ENCODE assay signal across 12 mouse cellular contexts in the genomic region with DNA sequence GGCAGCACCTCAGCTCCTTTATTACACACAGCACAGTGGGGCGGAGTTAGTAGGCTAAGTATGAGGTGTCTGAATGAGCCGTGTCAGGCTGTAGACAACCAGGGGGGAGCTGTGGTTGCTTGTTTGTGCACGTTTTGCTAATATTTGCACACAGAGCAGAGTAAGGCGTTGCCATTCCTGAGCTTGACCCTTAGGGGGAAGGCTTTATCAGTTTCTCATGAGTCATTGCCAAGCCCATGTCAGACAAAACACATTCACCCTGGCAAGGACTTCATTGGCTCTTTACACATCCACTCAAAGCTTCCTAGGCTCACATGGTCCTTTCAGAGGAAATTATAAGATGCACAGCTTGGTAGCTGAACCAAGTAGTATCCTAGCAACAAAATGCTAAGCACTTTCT. TPM values are rescaled to one million over a fixed set of nuclear protein-coding genes. Genes with fewer than 3 reads are reported as not detected.
DNase-seq lines count a peak whose midpoint lies in the region; TF ChIP-seq lines count a peak whose summit lies in the region.
"Had no signal": no experiment of that assay in that cellular context is flagged by ENCODE, and none has a peak within 500 bp of the region (broad histone marks: within the 10 kb centered on the region; RNA-seq: fewer than 3 reads in every experiment).

No protein-coding gene starts in this region.

- 23% methylated on average over 4 of the region's 4 CpGs for WGBS in heart, adult 2 months

- H3K4me3 ChIP-seq in heart, adult 2 months = no peak overlapping the region

- no peak for TF ChIP-seq POLR2A in heart, adult 2 months (IDR thresholded peaks at IDR 0.05; ENCODE audit: insufficient read depth, low read depth, low read length)

- no peaks in the 10 kb centered on the region for H3K27me3 ChIP-seq in heart, adult 2 months (ENCODE audit: control insufficient read depth, insufficient read depth, low read length)

- no peaks in the 10 kb centered on the region for H3K36me3 ChIP-seq in heart, adult 2 months (ENCODE audit: control insufficient read depth, insufficient read depth, low read length)

- DNase-seq in heart, adult 2 months = no peak
- no peak for DNase-seq in heart, postnatal 14 days
- DNase-seq in A20 (ENCODE audit: low read depth, low spot score) = peak; percentile 37
- peak; percentile 23 for DNase-seq in embryo, embryonic 10.5 days (ENCODE audit: low spot score)
- DNase-seq in lung, postnatal 36 days = peak; percentile 37
- DNase-seq in right cerebral cortex, postnatal 14 days = no peak
- DNase-seq in yolk sac, embryonic 10.5 days (ENCODE audit: low spot score) = no peak
- no peak for DNase-seq in layer of hippocampus, adult 9-10 months (ENCODE audit: low spot score)
- DNase-seq: cerebellum, adult 8-10 months; left cerebral cortex, postnatal 4 days; thymus, postnatal 25 days had no signal

- no peak for TF ChIP-seq EP300 in heart, adult 2 months (IDR thresholded peaks at IDR 0.05; ENCODE audit: insufficient read depth, low read depth, low read length)

- TF ChIP-seq CTCF in heart, adult 2 months (IDR thresholded peaks at IDR 0.05) = peak; percentile 10; the same call in 1 of the 2 replicates

- no peaks in the 10 kb centered on the region for H3K79me2 ChIP-seq in heart, adult 2 months (replicated peaks; ENCODE audit: control insufficient read depth, insufficient read depth, low read length)

- intact Hi-C loops in heart, adult 2 months (cut with DNase I) = loop anchor here (5.0 kb wide), 1 partner anchor 881 kb away; no protein-coding TSS in a partner anchor
- intact Hi-C loops in heart, postnatal 14 days (cut with DNase I) = loop anchor here (5.0 to 10.0 kb wide), 2 partner anchors 886 to 1838 kb away; a partner anchor contains a TSS

- no peak overlapping the region for H3K27ac ChIP-seq in heart, adult 2 months

- no peak overlapping the region for H3K9ac ChIP-seq in heart, adult 2 months (ENCODE audit: low read depth, low read length)

- H3K4me1 ChIP-seq in heart, adult 2 months (ENCODE audit: control insufficient read depth, insufficient read depth, low read length) = no peaks in the 10 kb centered on the region; the same call in 1 of the 2 replicates

RNA-seq across cellular contexts. Expression of a gene that starts 9.5 kb away (rescaled TPM):
- 1 to 10 TPM; 8.0 to 8.6 TPM for total RNA-seq in heart, adult 2 months (2021)
- polyA plus RNA-seq in heart, adult 2 months (2012; rRNA removed) = 7.3 and 12.4 TPM in 2 replicates
- total RNA-seq in heart, postnatal 14 days (2021) = 10 to 100 TPM in 1 of 2 experiments, 1 to 10 TPM in 1; 8.1 to 10.3 TPM

RNA-seq across cellular contexts. Expression of a gene that starts 53.1 kb away (rescaled TPM):
- not detected for total RNA-seq in heart, adult 2 months (2021)
- polyA plus RNA-seq in heart, adult 2 months (2012; rRNA removed) = 0.32 TPM in 1 of 2 replicates, not detected in the other
- total RNA-seq in heart, postnatal 14 days (2021) = not detected

RNA-seq across cellular contexts. Expression of a gene that starts 59.2 kb away (rescaled TPM):
- not detected for total RNA-seq in heart, adult 2 months (2021)
- polyA plus RNA-seq in heart, adult 2 months (2012; rRNA removed) = not detected in 2 replicates
- not detected for total RNA-seq in heart, postnatal 14 days (2021)
- total RNA-seq: heart, adult 8-10 months; left cerebral cortex, postnatal 4 days had no signal

Comparison
In these comparisons a context has a peak if more than half of its experiments do, and no peak if none do; other contexts are left out.
1. DNase-seq: peak in A20 (single experiment), embryo, embryonic 10.5 days (single experiment) and lung, postnatal 36 days (single experiment); none in heart, adult 2 months (0 of 2), heart, postnatal 14 days (0 of 2), right cerebral cortex, postnatal 14 days (single experiment), yolk sac, embryonic 10.5 days (single experiment) and layer of hippocampus, adult 9-10 months (single experiment).